Mouse (Mus musculus): ENCODE measurements around the gene Fam161a. TPM values are rescaled to one million over a fixed set of nuclear protein-coding genes. Genes with fewer than 3 reads are reported as not detected.

Fam161a gene
- 3.5 and 5.3 TPM in 2 replicates for polyA plus RNA-seq (2012; rRNA removed)

- peak within 1 kb of the TSS; percentile 82 for H3K27ac ChIP-seq (ENCODE audit: insufficient read depth, low read length)
- H3K4me1 ChIP-seq (ENCODE audit: control insufficient read depth, insufficient read depth, low read length): no peaks in the 10 kb centered on the region
- H3K4me3 ChIP-seq (ENCODE audit: insufficient read depth, low read length): peak within 1 kb of the TSS; percentile 86
- TF ChIP-seq POLR2A (IDR thresholded peaks at IDR 0.05; ENCODE audit: extremely low read depth, insufficient read depth, low read length) (0 out of 2 replicates have a peak, but pooled peaks have one; percentile 63), CTCF (IDR thresholded peaks at IDR 0.05; ENCODE audit: extremely low read depth, insufficient read depth, low read length) (no peak)
Observed at GRCm38 (mm10) chr11:23007481-23008180, at the start of gene Fam161a. Gene Fam161a, plus strand, starts transcription at chr11:23007531.

- TF ChIP-seq CTCF (IDR thresholded peaks at IDR 0.05; ENCODE audit: extremely low read depth, insufficient read depth, low read length) (peak; percentile 24; the same call in 1 of the 2 replicates), POLR2A (IDR thresholded peaks at IDR 0.05; ENCODE audit: extremely low read depth, insufficient read depth, low read length) (no peak)
- no peaks in the 10 kb centered on the region for H3K4me1 ChIP-seq (ENCODE audit: control insufficient read depth, insufficient read depth, low read length)
- H3K27ac ChIP-seq (ENCODE audit: insufficient read depth, low read length): no peak overlapping the region
Observed at GRCm38 (mm10) chr11:22957791-22958374, 49.4 kb upstream of the Fam161a start.

GRCm38 (mm10) chr11:22962101-22962500 lies 45.2 kb upstream of the Fam161a start:
- TF ChIP-seq POLR2A (IDR thresholded peaks at IDR 0.05; ENCODE audit: extremely low read depth, insufficient read depth, low read length) (no peak), CTCF (IDR thresholded peaks at IDR 0.05; ENCODE audit: extremely low read depth, insufficient read depth, low read length) (no peak)
- H3K4me3 ChIP-seq (ENCODE audit: insufficient read depth, low read length): no peak overlapping the region
- peaks cover 3% of the 10 kb centered on the region for H3K4me1 ChIP-seq (ENCODE audit: control insufficient read depth, insufficient read depth, low read length)
- H3K27ac ChIP-seq (ENCODE audit: insufficient read depth, low read length): no peak overlapping the region

More at GRCm38 (mm10) chr11:22957791-22958374, 49.4 kb upstream of the Fam161a start:
- no peak overlapping the region for H3K4me3 ChIP-seq (ENCODE audit: insufficient read depth, low read length)

- no peak overlapping the region for H3K4me3 ChIP-seq (ENCODE audit: insufficient read depth, low read length)
- peaks cover 3% of the 10 kb centered on the region for H3K4me1 ChIP-seq (ENCODE audit: control insufficient read depth, insufficient read depth, low read length)
- TF ChIP-seq CTCF (IDR thresholded peaks at IDR 0.05; ENCODE audit: extremely low read depth, insufficient read depth, low read length): no peak
- no peak for TF ChIP-seq POLR2A (IDR thresholded peaks at IDR 0.05; ENCODE audit: extremely low read depth, insufficient read depth, low read length)
- no peak overlapping the region for H3K27ac ChIP-seq (ENCODE audit: insufficient read depth, low read length)
Observed at GRCm38 (mm10) chr11:22964401-22964800, 42.9 kb upstream of the Fam161a start.

- Histone ChIP-seq H3K27ac (ENCODE audit: insufficient read depth, low read length) (no peak overlapping the region), H3K4me1 (ENCODE audit: control insufficient read depth, insufficient read depth, low read length) (peaks cover 3% of the 10 kb centered on the region), H3K4me3 (ENCODE audit: insufficient read depth, low read length) (no peak overlapping the region)
- TF ChIP-seq CTCF (IDR thresholded peaks at IDR 0.05; ENCODE audit: extremely low read depth, insufficient read depth, low read length) (no peak), POLR2A (IDR thresholded peaks at IDR 0.05; ENCODE audit: extremely low read depth, insufficient read depth, low read length) (no peak)
Observed at GRCm38 (mm10) chr11:22965503-22965902, 41.8 kb upstream of the Fam161a start.

- Histone ChIP-seq H3K4me1 (ENCODE audit: control insufficient read depth, insufficient read depth, low read length) (no peaks in the 10 kb centered on the region), H3K4me3 (ENCODE audit: insufficient read depth, low read length) (no peak overlapping the region), H3K27ac (ENCODE audit: insufficient read depth, low read length) (no peak overlapping the region)
- TF ChIP-seq CTCF (IDR thresholded peaks at IDR 0.05; ENCODE audit: extremely low read depth, insufficient read depth, low read length) (0 out of 2 replicates have a peak, but pooled peaks have one; percentile 3), POLR2A (IDR thresholded peaks at IDR 0.05; ENCODE audit: extremely low read depth, insufficient read depth, low read length) (no peak)
Observed at GRCm38 (mm10) chr11:22969486-22969885, 37.8 kb upstream of the Fam161a start.

- H3K4me3 ChIP-seq (ENCODE audit: insufficient read depth, low read length): no peak overlapping the region
- no peak overlapping the region for H3K27ac ChIP-seq (ENCODE audit: insufficient read depth, low read length)
- H3K4me1 ChIP-seq (ENCODE audit: control insufficient read depth, insufficient read depth, low read length): no peaks in the 10 kb centered on the region
- TF ChIP-seq CTCF (IDR thresholded peaks at IDR 0.05; ENCODE audit: extremely low read depth, insufficient read depth, low read length): no peak
- TF ChIP-seq POLR2A (IDR thresholded peaks at IDR 0.05; ENCODE audit: extremely low read depth, insufficient read depth, low read length): no peak
Observed at GRCm38 (mm10) chr11:22970546-22970945, 36.8 kb upstream of the Fam161a start.

GRCm38 (mm10) chr11:22971835-22972709 lies 35.3 kb upstream of the Fam161a start, which contains the start of gene Zrsr1:
Gene Zrsr1, plus strand, starts transcription at chr11:22972005.
- TF ChIP-seq POLR2A (IDR thresholded peaks at IDR 0.05; ENCODE audit: extremely low read depth, insufficient read depth, low read length): peak; percentile 95
- no peak for TF ChIP-seq CTCF (IDR thresholded peaks at IDR 0.05; ENCODE audit: extremely low read depth, insufficient read depth, low read length)
- peak within 1 kb of the TSS; percentile 97 for H3K27ac ChIP-seq (ENCODE audit: insufficient read depth, low read length)
- peak within 1 kb of the TSS; percentile 99 for H3K4me3 ChIP-seq (ENCODE audit: insufficient read depth, low read length)
- H3K4me1 ChIP-seq (ENCODE audit: control insufficient read depth, insufficient read depth, low read length): no peaks in the 10 kb centered on the region; the same call in 1 of the 2 replicates

All from cortical plate, adult 2 months (tissue).